22 mouse cellular contexts compared by ENCODE assay signal in the genomic region with DNA sequence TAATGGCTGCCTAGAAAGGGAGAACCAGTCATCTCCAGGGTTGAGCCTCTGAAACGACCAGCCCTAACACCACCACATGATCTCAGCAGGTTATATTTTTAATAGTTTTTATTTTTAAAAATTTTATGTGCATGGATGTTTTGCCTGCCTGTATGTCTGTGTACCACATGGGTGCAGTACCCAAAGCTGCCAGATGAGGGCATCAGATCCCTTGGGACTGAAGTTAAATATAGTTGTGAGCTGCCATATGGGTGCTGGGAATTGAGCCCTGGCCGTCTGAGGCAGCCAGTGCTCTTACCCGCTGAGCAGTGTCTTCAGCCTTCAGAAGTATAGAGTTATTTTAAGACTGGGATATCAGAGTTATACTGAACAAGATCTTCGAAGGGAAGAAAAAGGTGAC. TPM values are rescaled to one million over a fixed set of nuclear protein-coding genes. Genes with fewer than 3 reads are reported as not detected.
DNase-seq lines count a peak whose midpoint lies in the region; ATAC-seq and TF ChIP-seq lines count a peak whose summit lies in the region.
"Had no signal": no experiment of that assay in that cellular context is flagged by ENCODE, and none has a peak within 500 bp of the region (broad histone marks: within the 10 kb centered on the region; RNA-seq: fewer than 3 reads in every experiment).

No protein-coding gene starts in this region.

- DNase-seq in left cerebral cortex, adult 2 months (ENCODE audit: extremely low spot score in 1 of 2, low spot score in 2 of 2) = no peak
- no peak for DNase-seq in left cerebral cortex, postnatal 36 days (ENCODE audit: low spot score in 2 of 2)
- DNase-seq in 416B (ENCODE audit: low read depth) (peak; percentile 8), WW6 (ENCODE audit: low read depth, low spot score) (peak; percentile 11)
- DNase-seq in B cell, adult 2 months = peak; percentile 36 to 37
- DNase-seq in forebrain, postnatal 0 days = no peak
- DNase-seq: cerebellum, adult 11-12 months; kidney, postnatal 14 days; lung, postnatal 36 days had no signal

- intact Hi-C loops in left cerebral cortex, adult 2 months (cut with DNase I) = no loop called here
- intact Hi-C loops in left cerebral cortex, postnatal 36 days (cut with DNase I) = no loop called here

- H3K4me1 ChIP-seq in forebrain, postnatal 0 days (ENCODE audit: insufficient read depth) = no peaks in the 10 kb centered on the region
- H3K4me1 ChIP-seq: embryonic facial prominence, embryonic 12.5 days; liver, embryonic 12.5 days had no signal

- no peak overlapping the region for H3K9ac ChIP-seq in forebrain, postnatal 0 days
- H3K9ac ChIP-seq: embryonic facial prominence, embryonic 12.5 days; liver, embryonic 12.5 days had no signal

- H3K4me3 ChIP-seq in left cerebral cortex, adult 2 months = no peak overlapping the region
- no peak overlapping the region for H3K4me3 ChIP-seq in forebrain, postnatal 0 days (ENCODE audit: low read depth, low read length)
- H3K4me3 ChIP-seq: embryonic facial prominence, embryonic 12.5 days; liver, embryonic 12.5 days; midbrain, embryonic 10.5 days had no signal

- H3K4me2 ChIP-seq in forebrain, postnatal 0 days (ENCODE audit: low read depth) = no peak overlapping the region
- H3K4me2 ChIP-seq: embryonic facial prominence, embryonic 12.5 days; liver, embryonic 12.5 days had no signal

- no peak overlapping the region for H3K27ac ChIP-seq in left cerebral cortex, adult 2 months
- no peak overlapping the region for H3K27ac ChIP-seq in forebrain, postnatal 0 days (ENCODE audit: low read depth, low read length)
- H3K27ac ChIP-seq: embryonic facial prominence, embryonic 12.5 days; liver, embryonic 12.5 days; midbrain, embryonic 10.5 days had no signal

- H3K36me3 ChIP-seq in forebrain, postnatal 0 days (ENCODE audit: insufficient read depth) = no peaks in the 10 kb centered on the region
- H3K36me3 ChIP-seq: embryonic facial prominence, embryonic 12.5 days; liver, embryonic 12.5 days; midbrain, embryonic 10.5 days had no signal

- no peaks in the 10 kb centered on the region for H3K27me3 ChIP-seq in forebrain, postnatal 0 days (ENCODE audit: insufficient read depth, low read length)
- H3K27me3 ChIP-seq: embryonic facial prominence, embryonic 12.5 days had no signal

- no peak for ATAC-seq in cerebellum, adult (ENCODE audit: insufficient number of reproducible peaks, low FRiP score, low TSS enrichment)
- ATAC-seq in forebrain, postnatal 0 days = no peak
- ATAC-seq: intestine, embryonic 16.5 days; liver, embryonic 12.5 days had no signal

- peak; percentile 44 for TF ChIP-seq CTCF in left cerebral cortex, adult 2 months (IDR thresholded peaks at IDR 0.05)
- no peak; the same call in 1 of the 2 replicates for TF ChIP-seq CTCF in forebrain, postnatal 0 days (IDR thresholded peaks at IDR 0.05; ENCODE audit: low read depth)

- peaks cover 5% of the 10 kb centered on the region; the same call in 1 of the 2 replicates for H3K9me3 ChIP-seq in forebrain, postnatal 0 days (ENCODE audit: low read length)
- H3K9me3 ChIP-seq: liver, embryonic 12.5 days; midbrain, embryonic 10.5 days had no signal

- WGBS in forebrain, postnatal 0 days = 92% methylated on average over 4 of the region's 4 CpGs

RNA-seq across cellular contexts. Expression of gene Ptpn5, which starts 21.9 kb away (rescaled TPM):
- 100 to 1,000 TPM; 171 to 187 TPM for total RNA-seq in left cerebral cortex, adult 2 months (2021)
- total RNA-seq in left cerebral cortex, postnatal 36 days (2021) = 100 to 1,000 TPM; 149 to 184 TPM
- total RNA-seq in forebrain, postnatal 0 days (2014; rRNA removed) = 57.1 and 67.4 TPM in 2 replicates
- polyA plus RNA-seq in forebrain, postnatal 0 days (2015; fragmentation: Nextera tagmentation; extraction: Ambion mirVana) = 101 and 132 TPM in 2 replicates
- total RNA-seq: hematopoietic stem cell, adult 5-6 weeks; neutrophil, adult 5-6 weeks had no signal
- polyA plus RNA-seq: liver, embryonic 12.5 days had no signal

RNA-seq across cellular contexts. Expression of gene Mrgpra6, which starts 49.3 kb away (rescaled TPM):
- total RNA-seq in left cerebral cortex, adult 2 months (2021) = not detected
- not detected for total RNA-seq in left cerebral cortex, postnatal 36 days (2021)
- total RNA-seq in forebrain, postnatal 0 days (2014; rRNA removed) = not detected in 2 replicates
- not detected in 2 replicates for polyA plus RNA-seq in forebrain, postnatal 0 days (2015; fragmentation: Nextera tagmentation; extraction: Ambion mirVana)
- total RNA-seq: ES-E14; hematopoietic stem cell, adult 5-6 weeks; layer of hippocampus, postnatal 14 days; left cerebral cortex, postnatal 25 days; neutrophil, adult 5-6 weeks had no signal
- polyA plus RNA-seq: embryonic facial prominence, embryonic 12.5 days; gonadal fat pad, adult 2 months; heart, embryonic 14.5 days; intestine, embryonic 16.5 days; liver, embryonic 12.5 days; midbrain, embryonic 10.5 days; stomach, embryonic 16.5 days had no signal

Comparison
In these comparisons a context has a peak if more than half of its experiments do, and no peak if none do; other contexts are left out.
1. DNase-seq: peak in 416B (single experiment), B cell, adult 2 months (2 of 2) and WW6 (single experiment); none in left cerebral cortex, adult 2 months (0 of 2), left cerebral cortex, postnatal 36 days (0 of 2) and forebrain, postnatal 0 days (single experiment).